ENCODE assay signal across 8 mouse cellular contexts in the genomic region with DNA sequence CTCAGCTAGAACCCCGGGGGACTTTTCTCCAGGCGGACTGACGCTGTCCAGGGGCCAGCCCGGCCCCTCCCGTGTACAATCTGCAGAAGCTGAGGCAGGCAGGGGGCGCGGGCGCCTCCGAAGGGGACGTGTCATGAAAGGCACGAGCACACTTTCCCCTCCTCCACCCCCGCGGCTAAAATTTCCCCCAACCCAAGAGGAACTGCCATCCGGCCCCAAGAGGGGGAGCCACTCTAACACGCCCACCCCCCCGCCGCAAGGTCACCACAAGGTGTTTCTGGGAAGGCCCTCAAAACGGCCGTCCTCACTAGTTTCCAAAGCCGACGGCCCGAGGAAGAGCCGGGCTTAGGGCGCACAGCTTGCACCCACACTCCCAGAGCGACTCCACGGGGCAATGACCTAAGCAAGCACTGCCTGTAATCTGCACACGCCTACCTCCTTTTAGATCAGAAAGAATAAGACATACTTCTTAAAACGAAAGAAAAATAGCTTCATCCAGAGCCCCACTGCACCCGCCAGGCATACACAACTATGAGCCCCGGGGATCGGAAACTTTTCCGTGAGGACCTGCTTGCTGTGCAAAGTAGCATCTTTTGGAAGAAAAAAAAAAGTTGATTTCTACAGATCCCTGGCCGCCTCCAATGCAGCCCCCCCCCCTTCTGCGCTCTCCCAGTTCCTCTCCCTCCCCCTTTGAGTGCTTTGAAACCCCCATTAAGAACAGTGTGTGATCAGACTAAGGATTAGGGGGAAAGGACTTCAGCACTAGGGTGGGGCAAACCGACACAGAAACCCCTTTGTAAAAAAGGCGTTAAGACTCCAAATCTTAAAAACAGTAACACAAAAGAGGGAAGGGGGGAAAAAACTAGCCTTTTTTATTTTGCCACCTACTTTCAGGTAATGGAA. TPM values are rescaled to one million over a fixed set of nuclear protein-coding genes. Genes with fewer than 3 reads are reported as not detected.
DNase-seq lines count a peak whose midpoint lies in the region; ATAC-seq lines count a peak whose summit lies in the region.

No protein-coding gene starts in this region.

- 0 out of 2 replicates have a peak, but pooled peaks cover 4% of the 10 kb centered on the region for H3K36me3 ChIP-seq in hindbrain, embryonic 12.5 days

- DNase-seq in R1 (ENCODE audit: low read depth, low spot score) = peak; percentile 90
- peak; percentile 62 for DNase-seq in cerebellum, adult 9-10 months
- peak; percentile 38 to 50 for DNase-seq in frontal cortex, postnatal 10 days (ENCODE audit: low spot score in 2 of 2)
- peak; percentile 48 to 51 for DNase-seq in layer of hippocampus, postnatal 25 days (ENCODE audit: extremely low spot score in 1 of 2, low spot score in 1 of 2)
- peak; percentile 53 for DNase-seq in lung, postnatal 36 days
- peak; percentile 55 to 59 for DNase-seq in right cerebral cortex, adult 2 months (ENCODE audit: low spot score in 2 of 2)
- peak; percentile 32 to 37 for DNase-seq in urinary bladder, postnatal 36 days (ENCODE audit: low spot score in 2 of 2)

- H3K4me1 ChIP-seq in hindbrain, embryonic 12.5 days = peaks cover 21% of the 10 kb centered on the region

- under 1% methylated on average over 36 of the region's 36 CpGs for WGBS in hindbrain, embryonic 12.5 days

- no peaks in the 10 kb centered on the region for H3K27me3 ChIP-seq in hindbrain, embryonic 12.5 days

- no peak for ATAC-seq in hindbrain, embryonic 12.5 days (ENCODE audit: low FRiP score)

- H3K4me2 ChIP-seq in hindbrain, embryonic 12.5 days (replicated peaks) = peak overlapping the region; percentile 86

- peak overlapping the region; percentile 98 for H3K27ac ChIP-seq in hindbrain, embryonic 12.5 days

- H3K9me3 ChIP-seq in hindbrain, embryonic 12.5 days (replicated peaks) = no peaks in the 10 kb centered on the region

- peak overlapping the region; percentile 79 for H3K4me3 ChIP-seq in hindbrain, embryonic 12.5 days

- H3K9ac ChIP-seq in hindbrain, embryonic 12.5 days = peak overlapping the region; percentile 96

RNA-seq across cellular contexts. Expression of a gene that starts 1.4 kb away (rescaled TPM):
- polyA plus RNA-seq in hindbrain, embryonic 12.5 days (2016; fragmentation: Nextera tagmentation; extraction: Ambion mirVana) = 35.6 and 46.7 TPM in 2 replicates
- total RNA-seq in layer of hippocampus, postnatal 25 days (2021) = 10 to 100 TPM; 66.5 to 78.6 TPM

Comparison
In these comparisons a context has a peak if more than half of its experiments do, and no peak if none do; other contexts are left out.
1. DNase-seq: peak in every context shown above with its lines; median percentile 90 in R1; 62 in cerebellum, adult 9-10 months; 57 in right cerebral cortex, adult 2 months; 53 in lung, postnatal 36 days; 50 in layer of hippocampus, postnatal 25 days; 44 in frontal cortex, postnatal 10 days; 34 in urinary bladder, postnatal 36 days.